Comparison of ENCODE assay signal across 25 mouse cellular contexts in genomic region chr2:172690931-172691651, GRCm38 (mm10).
A peak's percentile ranks its signal among the peaks of the same experiment; 100 is the strongest.
DNase-seq lines count a peak whose midpoint lies in the region; ATAC-seq and TF ChIP-seq lines count a peak whose summit lies in the region.
"Had no signal": no experiment of that assay in that cellular context is flagged by ENCODE, and none has a peak within 500 bp of the region (broad histone marks: within the 10 kb centered on the region; RNA-seq: fewer than 3 reads in every experiment).

No protein-coding gene starts in this region.

- no peak for DNase-seq in hindbrain, embryonic 10.5 days (ENCODE audit: low spot score)
- no peak for DNase-seq in hindbrain, postnatal 0 days (ENCODE audit: low spot score)
- DNase-seq in brain, embryonic 14.5 days (ENCODE audit: low read depth) = peak; percentile 65
- DNase-seq in left cerebral cortex, adult 9 months (ENCODE audit: low spot score in 2 of 2) = no peak
- DNase-seq in layer of hippocampus, adult 9-11 months = no peak
- DNase-seq: adrenal gland, adult 8-10 months; B cell, adult 2 months; cerebellum, adult 8-10 months; cerebellum, postnatal 36 days; embryo, embryonic 11 days; gastrocnemius, adult 2 months; kidney, adult 18-20 months; right cerebral cortex, postnatal 4 days; thymus, postnatal 14 days had no signal

- 53% methylated on average over 9 of the region's 9 CpGs for WGBS in hindbrain, embryonic 10.5 days
- 27% methylated on average over 9 of the region's 9 CpGs for WGBS in hindbrain, postnatal 0 days
- WGBS in forebrain, embryonic 16.5 days = 40% methylated on average over 9 of the region's 9 CpGs
- WGBS in hindbrain, embryonic 16.5 days = 30% methylated on average over 9 of the region's 9 CpGs

- no peak for TF ChIP-seq POLR2A in brain, embryonic 14.5 days (IDR thresholded peaks at IDR 0.05; ENCODE audit: borderline replicate concordance, extremely low read depth, insufficient read depth, insufficient read length, poor library complexity, severe bottlenecking)

- no peaks in the 10 kb centered on the region; the same call in 1 of the 2 replicates for H3K27me3 ChIP-seq in hindbrain, embryonic 10.5 days (ENCODE audit: insufficient read depth, poor library complexity, severe bottlenecking)
- no peaks in the 10 kb centered on the region for H3K27me3 ChIP-seq in hindbrain, postnatal 0 days (ENCODE audit: insufficient read depth, low read length)
- no peaks in the 10 kb centered on the region for H3K27me3 ChIP-seq in forebrain, embryonic 16.5 days (replicated peaks; ENCODE audit: control insufficient read depth, insufficient read depth, low read length)
- no peaks in the 10 kb centered on the region for H3K27me3 ChIP-seq in hindbrain, embryonic 16.5 days (replicated peaks; ENCODE audit: control insufficient read depth, insufficient read depth, low read length)
- H3K27me3 ChIP-seq: Patski had no signal

- H3K27ac ChIP-seq in hindbrain, embryonic 10.5 days = 0 out of 2 replicates have a peak overlapping the region, but pooled peaks have one; percentile 23
- no peak overlapping the region for H3K27ac ChIP-seq in hindbrain, postnatal 0 days
- no peak overlapping the region for H3K27ac ChIP-seq in forebrain, embryonic 16.5 days (ENCODE audit: low read length)
- H3K27ac ChIP-seq in hindbrain, embryonic 16.5 days (ENCODE audit: low read depth, low read length) = no peak overlapping the region
- H3K27ac ChIP-seq: embryonic facial prominence, embryonic 13.5 days; gastrocnemius, adult 2 months; kidney, postnatal 0 days; macrophage had no signal

- TF ChIP-seq CTCF in hindbrain, postnatal 0 days (IDR thresholded peaks at IDR 0.05; ENCODE audit: low read depth) = no peak
- no peak for TF ChIP-seq CTCF in brain, embryonic 14.5 days (IDR thresholded peaks at IDR 0.05; ENCODE audit: borderline replicate concordance, extremely low read depth, insufficient read depth, insufficient read length)

- no peak for ATAC-seq in hindbrain, postnatal 0 days
- ATAC-seq in forebrain, embryonic 16.5 days = peak; percentile 74
- 0 out of 2 replicates have a peak, but pooled peaks have one; percentile 42 for ATAC-seq in hindbrain, embryonic 16.5 days
- ATAC-seq: inflammation-experienced regulatory T-cells, adult 6 months; lung, postnatal 0 days; midbrain, embryonic 16.5 days; Patski had no signal

- no peak overlapping the region for H3K4me2 ChIP-seq in hindbrain, postnatal 0 days (ENCODE audit: low read depth, low read length)
- no peak overlapping the region for H3K4me2 ChIP-seq in forebrain, embryonic 16.5 days (ENCODE audit: low read length)
- H3K4me2 ChIP-seq in hindbrain, embryonic 16.5 days (ENCODE audit: low read length) = no peak overlapping the region
- H3K4me2 ChIP-seq: embryonic facial prominence, embryonic 13.5 days had no signal

- H3K4me3 ChIP-seq in hindbrain, embryonic 10.5 days = no peak overlapping the region
- H3K4me3 ChIP-seq in hindbrain, postnatal 0 days (ENCODE audit: low read length) = no peak overlapping the region
- no peak overlapping the region for H3K4me3 ChIP-seq in forebrain, embryonic 16.5 days (replicated peaks; ENCODE audit: low read length)
- no peak overlapping the region for H3K4me3 ChIP-seq in hindbrain, embryonic 16.5 days (ENCODE audit: low read length)
- H3K4me3 ChIP-seq: embryonic facial prominence, embryonic 13.5 days; erythroblast, embryonic 14.5 days; gastrocnemius, adult 2 months had no signal

- H3K4me1 ChIP-seq in hindbrain, embryonic 10.5 days (replicated peaks) = peaks cover 16% of the 10 kb centered on the region
- peaks cover 3% of the 10 kb centered on the region; the same call in 1 of the 2 replicates for H3K4me1 ChIP-seq in hindbrain, postnatal 0 days (ENCODE audit: insufficient read depth, low read length)
- no peaks in the 10 kb centered on the region for H3K4me1 ChIP-seq in forebrain, embryonic 16.5 days (replicated peaks; ENCODE audit: control insufficient read depth, insufficient read depth, low read length)
- H3K4me1 ChIP-seq in hindbrain, embryonic 16.5 days (ENCODE audit: control insufficient read depth, insufficient read depth, low read depth, low read length) = no peaks in the 10 kb centered on the region

- peaks cover 8% of the 10 kb centered on the region; the same call in 1 of the 2 replicates for H3K9me3 ChIP-seq in hindbrain, embryonic 10.5 days
- H3K9me3 ChIP-seq in hindbrain, postnatal 0 days (ENCODE audit: low read length) = no peaks in the 10 kb centered on the region
- H3K9me3 ChIP-seq in forebrain, embryonic 16.5 days (ENCODE audit: control insufficient read depth, low read length) = no peaks in the 10 kb centered on the region
- peaks cover 4% of the 10 kb centered on the region; the same call in 1 of the 2 replicates for H3K9me3 ChIP-seq in hindbrain, embryonic 16.5 days (ENCODE audit: control insufficient read depth, low read length)

- no peaks in the 10 kb centered on the region for H3K36me3 ChIP-seq in hindbrain, embryonic 10.5 days
- H3K36me3 ChIP-seq in hindbrain, postnatal 0 days (ENCODE audit: insufficient read depth, low read length) = no peaks in the 10 kb centered on the region
- H3K36me3 ChIP-seq in forebrain, embryonic 16.5 days (ENCODE audit: control insufficient read depth, insufficient read depth) = no peaks in the 10 kb centered on the region
- H3K36me3 ChIP-seq in hindbrain, embryonic 16.5 days (ENCODE audit: control insufficient read depth, insufficient read depth, low read length) = no peaks in the 10 kb centered on the region
- H3K36me3 ChIP-seq: embryonic facial prominence, embryonic 13.5 days; G1E had no signal

- no peak overlapping the region for H3K9ac ChIP-seq in hindbrain, postnatal 0 days (replicated peaks; ENCODE audit: low read length)
- H3K9ac ChIP-seq in forebrain, embryonic 16.5 days (replicated peaks; ENCODE audit: low read depth, low read length) = no peak overlapping the region
- no peak overlapping the region for H3K9ac ChIP-seq in hindbrain, embryonic 16.5 days (ENCODE audit: low read depth, low read length)
- H3K9ac ChIP-seq: embryonic facial prominence, embryonic 13.5 days had no signal
